Mouse (Mus musculus) neural tube, embryonic 13.5 days (tissue): ENCODE data around the gene Srrm2. TPM values are rescaled to one million over a fixed set of nuclear protein-coding genes. Genes with fewer than 3 reads are reported as not detected.

ENCODE experiments used
- ATAC-seq: fragments of 200-750 bp; cut with Nextera tagmentation; 2 replicates; pipeline ENCODE4 v1.8.0; 2017; ENCODE audit warnings: low read depth, mild to moderate bottlenecking, moderate TSS enrichment, moderate library complexity
- H3K27ac ChIP-seq: fragments of 300-500 bp; sonication (generic); replicated peaks from 2 replicates; pipeline ENCODE4 v1.5.1; 2015; ENCODE audit warnings: moderate library complexity, mild to moderate bottlenecking, inconsistent platforms
- H3K27me3 ChIP-seq: fragments of 300-500 bp; sonication (generic); 2 replicates; pipeline ENCODE4 v1.6.1; 2015; ENCODE audit warnings: mild to moderate bottlenecking, inconsistent platforms
- H3K36me3 ChIP-seq: fragments of 300-500 bp; sonication (generic); 2 replicates; pipeline ENCODE4 v1.6.1; 2015; ENCODE audit warnings: mild to moderate bottlenecking, inconsistent platforms
- H3K4me1 ChIP-seq: fragments of 300-500 bp; sonication (generic); replicated peaks from 2 replicates; pipeline ENCODE4 v1.6.1; 2015; ENCODE audit warnings: inconsistent platforms
- H3K4me2 ChIP-seq: fragments of 300-500 bp; sonication (generic); 2 replicates; pipeline ENCODE4 v1.6.1; 2015; ENCODE audit warnings: inconsistent platforms, mild to moderate bottlenecking, moderate library complexity
- H3K4me3 ChIP-seq: fragments of 300-500 bp; sonication (generic); 2 replicates; pipeline ENCODE4 v1.5.1; 2015; ENCODE audit warnings: mild to moderate bottlenecking, inconsistent platforms
- H3K9ac ChIP-seq: fragments of 300-500 bp; sonication (generic); 2 replicates; pipeline ENCODE4 v1.6.1; 2015; ENCODE audit warnings: moderate library complexity, mild to moderate bottlenecking, inconsistent platforms
- H3K9me3 ChIP-seq: fragments of 300-500 bp; sonication (generic); 2 replicates; pipeline ENCODE4 v1.6.1; 2016; ENCODE audit warnings: inconsistent platforms
- WGBS: fragments of 180-500 bp; shearing (Covaris S2); methylation state at CpG from one replicate; pipeline ENCODE4 v1.1.7; 2015; 5-methylcytosine and 5-hydroxymethylcytosine counted together
- microRNA-seq: library from miRNA; unstranded; fragments of <30 nt; microRNA quantifications from one replicate; pipeline ENCODE4, GENCODE M21; 2016
- polyA plus RNA-seq: library from polyadenylated mRNA; unstranded; fragments of >200 nt; fragmentation: Nextera tagmentation; extraction: Ambion mirVana; gene quantifications from 2 replicates; pipeline ENCODE4 v1.2.1, GENCODE M21; 2015

The Srrm2 gene
- polyA plus RNA-seq, 1 experiment from 2014 or later: 535 TPM

DNA sequence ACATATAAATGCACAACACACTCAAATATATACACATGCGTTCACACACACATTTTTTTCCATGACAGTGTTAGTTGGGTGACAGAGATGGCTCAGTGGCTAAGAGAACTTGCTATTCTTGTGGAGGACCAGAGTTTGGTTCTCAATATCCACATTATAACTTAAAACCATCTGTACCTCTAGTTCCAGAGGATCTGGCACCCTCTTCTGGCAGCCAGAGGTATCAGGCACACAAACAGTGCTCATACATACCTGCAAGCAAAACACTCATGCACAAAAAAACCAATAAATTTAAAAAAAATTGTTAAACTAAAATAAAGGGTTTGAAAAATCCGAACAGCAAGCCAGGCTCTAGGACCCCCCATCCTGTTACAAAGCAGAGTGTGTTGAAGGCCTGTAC is 59.7 kb downstream of the Srrm2 start:
- WGBS: 62% methylated on average over 2 of the region's 2 CpGs
- Histone ChIP-seq H3K9ac (no peak overlapping the region), H3K36me3 (no peaks in the 10 kb centered on the region), H3K9me3 (no peaks in the 10 kb centered on the region), H3K27me3 (no peaks in the 10 kb centered on the region; the same call in none of the 2 replicates), H3K4me3 (no peak overlapping the region), H3K4me1 (no peaks in the 10 kb centered on the region), H3K27ac (no peak overlapping the region), H3K4me2 (no peak overlapping the region)
- ATAC-seq: no peak

- Histone ChIP-seq H3K4me3 (no peak overlapping the region), H3K36me3 (no peaks in the 10 kb centered on the region), H3K9me3 (no peaks in the 10 kb centered on the region), H3K27ac (peak overlapping the region; percentile 28; the same call in 1 of the 2 replicates), H3K4me2 (no peak overlapping the region), H3K4me1 (no peaks in the 10 kb centered on the region), H3K27me3 (no peaks in the 10 kb centered on the region; the same call in none of the 2 replicates), H3K9ac (no peak overlapping the region)
- WGBS: 63% methylated on average over 18 of the region's 19 CpGs
- no peak for ATAC-seq
Measured at GRCm38 (mm10) chr17:23850853-23851749, 60.8 kb downstream of the Srrm2 start.

GRCm38 (mm10) chr17:23853292-23853691 is 63.0 kb downstream of the Srrm2 start:
- Histone ChIP-seq H3K36me3 (no peaks in the 10 kb centered on the region), H3K9ac (no peak overlapping the region), H3K4me3 (no peak overlapping the region), H3K27ac (no peak overlapping the region), H3K4me1 (no peaks in the 10 kb centered on the region), H3K27me3 (no peaks in the 10 kb centered on the region), H3K9me3 (no peaks in the 10 kb centered on the region), H3K4me2 (no peak overlapping the region)
- ATAC-seq: no peak
- WGBS: 34% methylated on average over 5 of the region's 5 CpGs

DNA sequence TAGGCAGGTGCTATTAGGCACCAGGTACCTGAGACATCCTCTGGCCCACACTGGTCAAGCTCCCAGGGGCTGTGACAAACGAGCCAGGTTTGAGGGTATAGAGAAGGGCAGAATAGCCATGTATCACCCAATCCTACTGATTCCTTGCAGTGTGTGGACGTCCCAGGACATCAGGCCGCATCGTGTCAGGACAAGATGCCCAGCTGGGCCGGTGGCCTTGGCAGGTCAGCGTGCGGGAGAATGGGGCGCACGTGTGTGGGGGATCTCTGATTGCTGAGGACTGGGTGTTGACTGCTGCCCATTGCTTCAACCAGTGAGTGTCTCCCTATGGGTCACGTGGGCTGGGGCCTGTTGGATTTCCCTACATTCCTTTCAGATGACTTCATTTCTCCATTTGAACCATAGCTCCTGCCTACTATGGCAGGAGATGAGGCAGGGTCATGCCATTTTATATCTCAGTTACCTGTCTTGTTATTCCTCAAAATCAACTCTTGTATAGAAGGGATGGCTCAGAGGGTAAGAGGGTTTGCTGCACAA is 64.0 kb downstream of the Srrm2 start:
- no peak overlapping the region for H3K9ac ChIP-seq
- H3K36me3 ChIP-seq: no peaks in the 10 kb centered on the region
- 86% methylated on average over 10 of the region's 10 CpGs for WGBS
- no peak overlapping the region for H3K4me2 ChIP-seq
- no peak overlapping the region for H3K4me3 ChIP-seq
- H3K4me1 ChIP-seq: no peaks in the 10 kb centered on the region
- H3K9me3 ChIP-seq: no peaks in the 10 kb centered on the region
- no peaks in the 10 kb centered on the region for H3K27me3 ChIP-seq
- ATAC-seq: no peak
- H3K27ac ChIP-seq: no peak overlapping the region

GRCm38 (mm10) chr17:23857193-23857592 is 66.9 kb downstream of the Srrm2 start:
- ATAC-seq: no peak
- no peaks in the 10 kb centered on the region for H3K36me3 ChIP-seq
- no peak overlapping the region for H3K4me3 ChIP-seq
- no peak overlapping the region for H3K4me2 ChIP-seq
- no peaks in the 10 kb centered on the region for H3K9me3 ChIP-seq
- 86% methylated on average over 6 of the region's 6 CpGs for WGBS
- no peaks in the 10 kb centered on the region for H3K27me3 ChIP-seq
- no peak overlapping the region for H3K27ac ChIP-seq
- no peak overlapping the region for H3K9ac ChIP-seq
- H3K4me1 ChIP-seq: no peaks in the 10 kb centered on the region

GRCm38 (mm10) chr17:23857913-23858312 is 67.6 kb downstream of the Srrm2 start:
- no peak for ATAC-seq
- H3K4me1 ChIP-seq: no peaks in the 10 kb centered on the region
- no peak overlapping the region for H3K4me3 ChIP-seq
- H3K4me2 ChIP-seq: no peak overlapping the region
- H3K27me3 ChIP-seq: no peaks in the 10 kb centered on the region
- H3K9ac ChIP-seq: no peak overlapping the region
- WGBS: 93% methylated on average over 2 of the region's 2 CpGs
- H3K9me3 ChIP-seq: no peaks in the 10 kb centered on the region
- no peaks in the 10 kb centered on the region for H3K36me3 ChIP-seq
- H3K27ac ChIP-seq: no peak overlapping the region

DNA sequence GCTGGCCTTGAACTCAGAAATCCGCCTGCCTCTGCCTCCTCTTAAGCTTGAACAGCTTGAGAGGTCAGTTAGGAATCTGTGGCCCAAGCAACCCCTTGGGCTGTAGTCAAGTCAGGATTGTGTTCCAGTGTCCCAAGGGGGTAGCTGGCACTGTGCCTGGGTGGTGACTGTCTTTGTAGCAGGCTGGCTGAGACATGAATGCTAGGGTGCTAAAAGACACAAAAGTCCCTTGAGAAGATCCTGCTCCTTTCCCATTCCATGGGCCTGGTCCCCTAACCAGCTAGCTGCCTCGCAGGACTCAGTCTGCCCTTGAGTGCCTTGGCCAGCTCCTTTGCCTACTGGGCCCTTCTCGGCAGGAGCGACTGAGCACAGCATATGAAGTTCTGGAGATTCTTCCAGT is 72.6 kb downstream of the Srrm2 start:
- Histone ChIP-seq H3K9me3 (no peaks in the 10 kb centered on the region), H3K27me3 (no peaks in the 10 kb centered on the region), H3K4me2 (no peak overlapping the region), H3K9ac (no peak overlapping the region), H3K27ac (no peak overlapping the region), H3K4me3 (no peak overlapping the region), H3K36me3 (no peaks in the 10 kb centered on the region), H3K4me1 (no peaks in the 10 kb centered on the region)
- WGBS: 77% methylated on average over 4 of the region's 4 CpGs
- ATAC-seq: no peak

DNA sequence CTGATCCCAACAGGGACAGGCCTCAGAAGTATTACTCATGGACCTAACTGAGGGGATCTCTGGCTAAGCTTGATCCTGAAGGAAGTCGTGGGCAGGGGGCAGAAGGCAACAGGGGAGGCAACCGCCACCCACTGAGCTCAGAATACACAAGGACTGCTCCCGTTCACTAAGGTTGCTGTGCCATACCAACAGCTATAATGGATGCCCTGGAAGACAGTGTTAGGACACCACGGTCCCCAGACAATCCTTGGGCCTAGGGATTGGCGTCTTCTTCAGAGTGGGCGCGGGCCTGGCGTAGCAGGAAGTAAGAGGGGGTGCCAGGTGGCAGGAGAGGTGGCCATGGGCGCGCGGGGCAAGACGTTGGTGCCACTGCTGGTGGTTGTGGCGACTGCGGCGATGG is 77.4 kb downstream of the Srrm2 start, which contains the start of gene Prss21:
Prss21 (plus strand) TSS at position 301 of the 400 bp plus-strand sequence.
- WGBS: 87% methylated on average over 15 of the region's 15 CpGs
- no peak within 1 kb of the TSS for H3K4me2 ChIP-seq
- no peak for ATAC-seq
- H3K9me3 ChIP-seq: no peaks in the 10 kb centered on the region
- H3K36me3 ChIP-seq: no peaks in the 10 kb centered on the region
- no peaks in the 10 kb centered on the region for H3K4me1 ChIP-seq
- H3K9ac ChIP-seq: no peak within 1 kb of the TSS
- no peak within 1 kb of the TSS for H3K27ac ChIP-seq
- no peaks in the 10 kb centered on the region for H3K27me3 ChIP-seq
- no peak within 1 kb of the TSS for H3K4me3 ChIP-seq

DNA sequence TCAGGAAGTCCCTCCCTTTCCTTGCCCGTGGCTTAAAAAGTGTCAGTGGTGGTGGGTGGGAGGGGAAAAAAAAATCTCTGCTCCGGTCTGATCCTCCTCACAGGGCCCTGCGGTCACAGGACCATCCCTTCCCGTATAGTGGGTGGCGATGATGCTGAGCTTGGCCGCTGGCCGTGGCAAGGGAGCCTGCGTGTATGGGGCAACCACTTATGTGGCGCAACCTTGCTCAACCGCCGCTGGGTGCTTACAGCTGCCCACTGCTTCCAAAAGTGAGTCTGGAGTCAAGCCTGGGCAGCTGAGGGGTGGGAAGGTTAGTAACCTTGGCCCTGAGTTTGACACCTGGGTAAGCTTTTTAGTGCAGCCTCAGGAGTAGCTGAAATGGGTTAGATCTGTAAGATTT is 78.2 kb downstream of the Srrm2 start:
- 88% methylated on average over 11 of the region's 11 CpGs for WGBS
- H3K4me3 ChIP-seq: no peak overlapping the region
- no peak overlapping the region for H3K27ac ChIP-seq
- no peaks in the 10 kb centered on the region for H3K4me1 ChIP-seq
- H3K4me2 ChIP-seq: no peak overlapping the region
- H3K9me3 ChIP-seq: no peaks in the 10 kb centered on the region
- H3K9ac ChIP-seq: no peak overlapping the region
- H3K36me3 ChIP-seq: no peaks in the 10 kb centered on the region
- ATAC-seq: no peak
- no peaks in the 10 kb centered on the region for H3K27me3 ChIP-seq

Small RNAs within 50 kb of the gene (microRNA-seq; reads per million reads assigned to microRNA genes)
- not detected for gene Mir5125

Other genes starting within 250 kb of the Srrm2 start
- gene Zfp213, start 226.3 kb upstream of the Srrm2 start, polyA plus RNA-seq: 17.4 and 17.8 TPM in 2 replicates
- 24.4 and 28.8 TPM in 2 replicates for gene Zfp13, start 191.0 kb upstream of the Srrm2 start, polyA plus RNA-seq
- gene Zscan10, start 189.7 kb upstream of the Srrm2 start, polyA plus RNA-seq: not detected in 2 replicates
- gene Mmp25, start 145.3 kb upstream of the Srrm2 start, polyA plus RNA-seq: 1.9 and 2.3 TPM in 2 replicates
- 0.19 TPM in 1 of 2 replicates, not detected in the other for gene Bicdl2, start 130.0 kb upstream of the Srrm2 start, polyA plus RNA-seq
- gene Hcfc1r1, start 116.9 kb upstream of the Srrm2 start, polyA plus RNA-seq: 102 and 132 TPM in 2 replicates
- gene Thoc6, start 116.7 kb upstream of the Srrm2 start, polyA plus RNA-seq: 51.8 and 51.9 TPM in 2 replicates
- 4.7 and 5.4 TPM in 2 replicates for gene Tnfrsf12a, start 113.1 kb upstream of the Srrm2 start, polyA plus RNA-seq
- gene Cldn6, start 111.3 kb upstream of the Srrm2 start, polyA plus RNA-seq: 0.53 and 1.2 TPM in 2 replicates
- 1.2 and 1.3 TPM in 2 replicates for gene Cldn9, start 106.5 kb upstream of the Srrm2 start, polyA plus RNA-seq
- 0.36 and 0.54 TPM in 2 replicates for gene 1520401A03Rik, start 67.7 kb upstream of the Srrm2 start, polyA plus RNA-seq
- gene Pkmyt1, start 64.2 kb upstream of the Srrm2 start, polyA plus RNA-seq: 13.9 and 16.7 TPM in 2 replicates
- 48.3 and 51.5 TPM in 2 replicates for gene Paqr4, start 49.7 kb upstream of the Srrm2 start, polyA plus RNA-seq
- gene Kremen2, start 44.7 kb upstream of the Srrm2 start, polyA plus RNA-seq: 1.5 and 3.0 TPM in 2 replicates
- gene Flywch1, start 18.9 kb upstream of the Srrm2 start, polyA plus RNA-seq: 213 and 231 TPM in 2 replicates
- 60.4 and 66.5 TPM in 2 replicates for gene Flywch2, start 4.5 kb upstream of the Srrm2 start, polyA plus RNA-seq
- gene Elob, start 38.6 kb downstream of the Srrm2 start, polyA plus RNA-seq: 1,286 and 1,362 TPM in 2 replicates
- not detected in 2 replicates for gene Prss33, start 45.5 kb downstream of the Srrm2 start, polyA plus RNA-seq
- gene Prss32, start 53.3 kb downstream of the Srrm2 start, polyA plus RNA-seq: not detected in 2 replicates
- gene Prss41, start 53.6 kb downstream of the Srrm2 start, polyA plus RNA-seq: 0.96 and 1.4 TPM in 2 replicates
- not detected in 2 replicates for gene Prss21, start 77.5 kb downstream of the Srrm2 start, polyA plus RNA-seq
- gene Dcpp1, start 90.3 kb downstream of the Srrm2 start, polyA plus RNA-seq: not detected in 2 replicates
- gene Dcpp2, start 90.3 kb downstream of the Srrm2 start, polyA plus RNA-seq: not detected in 2 replicates
- gene Dcpp3, start 126.9 kb downstream of the Srrm2 start, polyA plus RNA-seq: not detected in 2 replicates
- gene Sbp, start 151.1 kb downstream of the Srrm2 start, polyA plus RNA-seq: not detected in 2 replicates
- not detected in 2 replicates for gene Sbpl, start 164.7 kb downstream of the Srrm2 start, polyA plus RNA-seq
- gene Prss30, start 190.0 kb downstream of the Srrm2 start, polyA plus RNA-seq: not detected in 2 replicates
- not detected in 2 replicates for gene Prss22, start 207.6 kb downstream of the Srrm2 start, polyA plus RNA-seq
- 0.21 TPM in 1 of 2 replicates, not detected in the other for gene Prss27, start 247.6 kb downstream of the Srrm2 start, polyA plus RNA-seq